Mouse (Mus musculus): ENCODE results near the gene Krt88. TPM values are rescaled to one million over a fixed set of nuclear protein-coding genes. Genes with fewer than 3 reads are reported as not detected.

Krt88 gene
- total RNA-seq (2021), result not detected
- long read RNA-seq, experiment 1, result 0 reads
- long read RNA-seq, experiment 2, result 0 reads

DNA sequence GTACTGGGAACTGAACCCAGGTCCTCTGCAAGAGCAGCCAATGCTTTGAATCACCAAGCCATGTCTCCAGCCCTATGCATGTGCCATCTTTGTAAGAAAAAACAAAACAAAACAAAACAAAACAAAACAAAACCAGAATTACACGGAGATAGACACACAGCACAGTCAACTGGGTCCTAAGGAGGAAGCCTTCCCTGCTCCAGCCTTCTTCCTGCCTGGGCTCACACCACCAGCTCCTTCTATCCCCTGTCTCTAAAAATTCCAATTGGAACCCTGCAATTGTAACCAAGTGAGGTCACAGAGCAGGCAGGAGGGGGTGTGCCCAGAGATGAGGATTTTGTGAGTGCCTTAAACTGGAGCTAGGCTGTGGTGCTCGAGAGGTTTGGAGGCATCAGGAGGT, at the start of gene Krt88:
Gene Krt88 (plus strand): TSS at position 301 of the 400 bp plus-strand sequence.
- no peak for DNase-seq

DNA sequence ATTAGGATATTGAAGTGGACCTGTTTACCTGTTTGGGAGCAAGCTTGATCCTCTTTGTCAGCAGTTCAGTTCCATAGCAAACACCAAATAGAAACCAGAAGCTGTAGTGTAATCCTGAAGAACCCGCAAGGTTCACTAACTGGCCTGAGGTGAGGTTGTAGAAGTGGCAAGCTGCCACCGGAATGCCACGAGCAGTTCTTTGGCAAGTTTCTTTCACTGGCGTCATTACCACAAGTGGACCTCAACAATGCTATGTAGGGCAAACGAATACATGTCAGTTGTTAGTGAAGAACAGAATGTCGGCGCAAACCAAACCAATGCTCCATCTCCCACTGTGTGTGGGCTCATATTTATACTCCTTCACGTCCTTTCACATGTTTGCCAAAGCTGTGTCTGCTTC, 49.3 kb upstream of the Krt88 start:
- no peak for DNase-seq

DNA sequence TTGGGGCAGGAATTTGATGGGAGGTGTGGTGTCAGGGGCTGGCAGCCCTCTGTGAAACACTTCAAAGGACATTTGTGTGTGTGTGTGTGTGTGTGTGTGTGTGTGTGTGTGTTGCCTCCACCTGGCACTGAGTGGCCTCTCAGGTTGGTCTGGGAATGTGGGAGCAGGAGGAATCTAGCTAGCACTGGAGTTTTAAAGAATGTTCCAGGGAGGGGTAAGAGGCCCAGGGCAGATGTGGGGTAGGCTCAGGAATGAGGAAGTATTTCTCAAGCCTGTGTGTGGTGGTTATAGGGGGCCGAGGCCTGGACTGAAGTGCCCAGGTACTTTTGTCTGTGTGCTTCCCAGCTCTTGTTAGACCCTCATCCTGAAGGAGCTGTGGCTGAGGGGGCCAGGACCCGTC, 36.8 kb upstream of the Krt88 start, which contains the start of gene Krt7:
Gene Krt7 (plus strand): TSS at position 269 of the 400 bp plus-strand sequence.
- no peak for DNase-seq

DNA sequence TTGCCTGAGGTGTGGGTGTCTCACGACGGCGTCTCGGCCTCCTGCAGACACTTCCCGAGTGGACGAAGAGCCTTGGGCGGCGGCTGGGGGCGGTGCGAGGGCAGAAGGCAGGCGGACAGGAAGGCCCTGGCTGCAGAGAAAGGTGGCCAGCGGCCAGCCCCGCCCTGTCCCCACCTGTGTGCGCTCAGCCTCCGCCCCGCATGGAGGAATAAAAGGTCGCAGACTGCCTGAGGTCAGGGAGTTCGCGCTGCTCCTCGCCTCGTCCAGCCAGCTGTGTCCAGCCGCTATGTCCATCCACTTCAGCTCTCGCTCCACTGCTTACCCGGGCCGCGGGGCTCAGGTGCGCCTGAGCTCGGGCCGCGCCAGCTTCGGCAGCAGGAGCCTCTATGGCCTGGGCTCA, 35.4 kb upstream of the Krt88 start:
- DNase-seq, result no peak

DNA sequence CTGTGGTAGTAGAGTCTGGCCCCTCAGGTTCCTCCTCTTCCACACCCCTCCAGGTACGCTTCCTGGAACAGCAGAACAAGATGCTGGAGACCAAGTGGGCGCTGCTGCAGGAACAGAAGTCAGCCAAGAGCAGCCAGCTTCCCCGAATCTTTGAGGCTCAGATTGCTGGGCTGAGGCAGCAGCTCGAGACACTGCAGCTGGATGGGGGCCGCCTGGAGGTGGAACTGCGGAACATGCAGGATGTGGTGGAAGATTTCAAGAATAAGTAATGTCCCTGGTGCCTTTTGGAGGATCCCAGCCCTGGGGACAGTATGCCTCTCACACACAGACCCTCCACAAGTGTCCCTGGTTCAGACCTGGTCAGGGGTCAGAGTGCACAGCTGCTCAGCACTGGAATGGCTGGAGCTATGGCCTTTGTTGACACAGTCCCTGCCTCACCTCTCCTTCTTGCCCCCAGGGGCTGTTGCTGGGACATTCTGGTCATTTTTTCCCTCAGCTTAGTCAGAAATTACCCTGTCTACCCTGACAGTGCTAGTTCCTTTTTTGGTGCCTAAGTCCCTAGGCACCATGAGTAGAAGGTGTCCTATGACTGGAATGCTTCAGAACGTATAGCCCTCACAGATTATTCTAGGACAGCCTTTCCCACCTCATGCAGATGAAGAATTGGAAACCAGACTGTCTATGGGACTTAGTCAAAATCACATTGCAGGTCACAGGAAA, 33.5 kb upstream of the Krt88 start:
- DNase-seq, result peak; percentile 51

DNA sequence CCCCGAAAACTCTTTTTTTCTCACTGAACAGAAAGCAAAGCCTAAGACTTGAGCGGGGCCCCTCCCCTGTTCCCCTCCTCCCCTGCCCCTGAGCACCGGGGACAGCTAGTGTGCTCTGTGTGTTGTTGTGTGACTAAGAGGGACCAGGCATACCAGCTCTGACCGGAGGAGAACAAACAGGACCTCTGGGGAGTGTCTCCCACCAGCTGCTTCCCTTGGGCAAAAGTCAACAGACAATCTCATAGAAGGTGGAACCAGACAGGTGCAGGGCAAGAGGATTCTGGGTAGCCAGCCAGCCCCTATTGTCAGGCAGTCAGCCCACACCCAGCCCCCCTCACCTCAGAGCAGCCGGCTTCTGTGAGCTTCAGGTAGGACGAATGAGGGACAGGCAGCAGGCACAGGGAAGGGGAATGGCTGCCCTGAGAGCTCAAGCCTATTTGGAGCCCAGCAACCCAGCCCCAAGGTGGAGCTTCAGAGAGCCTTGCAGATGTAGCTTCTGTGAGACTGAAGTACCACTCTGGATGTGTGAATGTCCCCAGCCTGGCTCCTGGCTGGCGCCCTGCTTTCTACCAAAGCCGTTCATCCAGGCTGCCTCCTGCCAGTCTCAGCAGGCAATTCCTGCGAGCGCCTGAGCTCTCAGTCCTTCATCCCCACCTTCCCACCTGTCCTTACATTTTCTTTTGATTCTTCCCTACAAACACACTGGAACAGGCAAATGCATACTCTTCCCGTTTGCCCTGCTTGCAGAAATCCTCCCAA, 32.6 kb upstream of the Krt88 start:
- no peak for DNase-seq

DNA sequence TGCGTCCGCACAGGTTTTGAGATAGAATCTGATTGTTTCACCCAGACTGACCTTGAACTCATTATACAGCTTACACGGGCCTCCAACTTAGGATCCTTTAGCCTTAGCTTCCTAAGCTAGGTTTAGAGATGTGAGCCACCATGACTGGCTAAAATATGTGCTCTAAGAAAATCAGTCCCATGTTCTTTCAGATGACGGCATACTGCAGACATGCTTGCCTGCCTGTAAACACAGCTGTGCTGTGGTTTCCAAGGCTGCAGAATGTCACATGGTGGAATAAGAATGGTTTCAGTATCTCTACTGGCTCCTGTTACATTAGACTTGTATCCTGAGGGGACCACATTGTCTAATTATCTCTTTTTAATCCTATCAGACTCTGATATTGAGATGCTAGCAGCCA, 28.6 kb upstream of the Krt88 start:
- no peak for DNase-seq

DNA sequence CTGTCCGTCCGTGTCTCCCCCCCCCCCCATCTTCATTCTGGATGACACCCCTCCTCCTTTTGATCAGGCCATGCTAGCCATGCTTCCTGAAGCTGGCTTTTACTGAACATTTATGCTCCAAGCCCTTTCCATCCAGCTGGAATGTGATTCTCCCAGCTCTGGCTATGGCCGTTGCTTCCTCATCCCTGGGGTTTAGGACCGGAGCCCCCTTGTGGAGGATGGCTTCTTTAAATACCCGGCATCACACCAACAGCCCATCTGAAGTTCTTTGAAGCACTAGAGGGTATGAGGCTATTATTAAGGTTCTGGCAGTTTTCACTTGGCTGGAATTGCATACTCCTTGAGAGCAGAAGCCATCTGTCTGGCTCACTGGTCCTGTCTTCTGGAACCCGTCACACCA, 26.6 kb upstream of the Krt88 start:
- no peak for DNase-seq

DNA sequence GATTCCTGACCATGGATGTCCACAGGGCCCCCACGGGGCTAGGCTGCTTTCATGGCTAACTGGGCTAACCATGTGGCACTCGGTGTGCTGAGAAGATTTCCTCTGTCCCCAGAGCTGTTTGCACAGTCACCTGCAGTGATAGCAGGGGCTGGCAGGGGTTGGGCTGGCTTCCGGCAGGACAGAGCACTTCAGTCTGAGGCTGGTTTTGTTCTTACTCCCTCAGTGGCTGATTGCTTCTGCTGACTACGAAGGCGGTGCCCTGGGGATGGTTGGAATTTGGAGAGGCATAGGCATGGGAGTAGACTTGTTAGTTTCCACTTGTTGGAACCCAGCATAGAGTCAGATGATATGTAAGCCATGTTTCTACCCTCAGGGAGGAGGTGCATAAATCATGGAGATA, 22.6 kb upstream of the Krt88 start:
- no peak for DNase-seq

DNA sequence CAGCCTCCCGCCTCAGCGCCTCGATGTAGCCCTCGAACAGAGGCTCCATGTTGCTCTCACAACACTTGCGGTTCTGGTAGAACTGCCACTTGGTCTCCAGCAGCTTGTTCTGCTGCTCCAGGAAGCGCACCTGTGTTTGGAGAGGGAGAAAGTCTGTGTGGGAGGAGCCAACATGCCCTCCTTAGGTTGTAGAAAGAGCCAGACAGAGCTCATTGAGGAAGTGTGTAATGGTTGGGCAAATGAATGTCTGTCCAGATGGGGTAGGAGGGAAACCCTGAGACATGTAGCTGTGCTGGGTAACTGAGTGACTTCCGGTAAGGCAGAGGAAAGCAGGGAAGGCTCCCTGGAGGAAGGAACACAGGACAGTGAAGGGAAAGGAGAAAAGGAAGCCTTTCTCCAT, 10.9 kb upstream of the Krt88 start:
- no peak for DNase-seq

DNA sequence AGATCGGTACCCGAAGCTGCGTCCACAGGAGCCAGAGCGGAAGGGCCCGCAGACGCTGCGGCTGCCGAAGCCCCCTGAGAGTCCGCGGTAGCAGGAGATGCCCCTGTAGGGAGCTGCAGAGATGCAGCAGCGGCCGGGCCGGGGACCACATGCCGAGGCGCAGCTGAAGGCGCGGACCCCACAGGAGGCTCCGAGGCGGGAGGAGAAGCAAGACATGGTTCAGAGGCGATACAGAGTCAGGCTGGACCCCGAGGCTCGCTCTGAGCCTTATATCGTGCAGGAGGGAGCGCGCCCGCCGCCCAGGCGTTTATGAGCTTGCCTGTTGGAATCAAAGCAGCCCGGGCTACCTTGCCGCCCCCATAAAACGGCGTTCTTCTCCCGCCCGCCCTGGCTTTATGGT, 9.0 kb upstream of the Krt88 start, which contains the start of gene Krt87:
Gene Krt87 (minus strand): TSS at position 250 of the 400 bp plus-strand sequence.
- no peak for DNase-seq

DNA sequence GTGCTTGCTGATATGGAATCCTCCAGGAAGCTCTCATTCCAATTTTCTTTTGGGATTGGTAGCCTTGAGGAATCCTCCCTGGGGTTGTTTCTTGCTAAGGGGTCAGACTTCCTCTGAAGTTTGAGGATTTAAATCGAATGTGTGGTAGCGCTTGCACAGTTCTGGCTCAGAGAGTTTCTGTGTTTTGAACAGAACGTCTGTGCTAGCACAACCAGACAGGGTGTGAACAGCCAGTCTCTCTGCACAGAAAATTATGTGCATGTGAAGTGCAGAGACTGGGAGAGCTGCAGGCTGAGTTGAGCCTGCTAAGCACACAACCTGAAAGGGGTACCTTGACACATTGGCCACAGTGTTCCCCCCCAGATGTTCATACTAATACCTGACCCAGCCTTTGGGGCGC, 6.7 kb upstream of the Krt88 start:
- no peak for DNase-seq

DNA sequence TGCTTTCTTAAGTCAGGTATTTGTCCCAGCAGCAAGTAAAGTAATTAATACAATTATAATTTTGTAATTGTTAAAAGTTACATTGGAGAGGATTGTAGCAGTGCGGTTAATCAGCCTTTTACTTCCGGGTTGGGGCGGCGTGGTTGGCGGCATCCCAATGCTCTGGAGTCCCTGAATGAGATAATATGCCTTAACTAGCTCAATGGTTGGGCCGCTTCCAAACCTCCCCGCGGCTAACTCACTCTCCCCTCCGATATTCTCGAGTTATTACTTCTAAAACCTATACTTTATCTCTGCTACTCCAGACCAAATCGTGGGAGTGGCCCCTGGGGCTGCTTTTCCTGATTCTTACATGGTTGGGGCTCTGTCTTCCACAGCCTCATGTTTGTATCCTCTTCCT, 972 bp upstream of the Krt88 start:
- no peak for DNase-seq

DNA sequence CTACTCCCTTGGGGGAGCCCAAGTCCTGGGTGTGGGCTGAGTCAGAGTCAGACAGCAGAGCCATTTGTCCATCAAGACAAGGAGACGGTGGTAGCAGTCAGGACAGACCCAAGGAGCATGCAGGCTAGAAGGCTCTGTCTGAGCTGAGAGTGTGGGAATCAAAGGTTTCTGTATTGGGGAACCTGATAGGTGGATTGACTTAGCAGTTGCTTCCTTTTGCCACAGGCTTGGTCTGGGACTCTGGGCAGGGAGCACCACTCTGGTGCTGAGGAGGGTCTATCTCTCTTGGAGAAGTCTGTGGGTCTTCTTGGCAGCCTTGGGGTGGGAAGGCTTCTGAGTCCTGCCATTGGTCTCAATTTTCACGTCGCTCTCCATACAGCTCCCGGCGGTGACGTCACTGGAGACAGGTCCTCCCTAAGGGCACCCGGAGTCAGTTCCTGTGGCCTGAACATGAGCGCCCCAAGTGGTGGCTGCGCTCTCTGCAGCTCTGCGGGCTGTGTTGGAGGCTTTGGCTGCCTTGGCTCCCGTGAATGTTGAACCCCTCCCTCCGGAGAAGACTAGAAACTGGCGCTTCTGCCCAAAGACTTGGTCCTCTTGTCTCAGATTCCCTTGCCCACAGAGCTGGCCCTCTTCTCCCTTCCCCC, 5.7 kb downstream of the Krt88 start:
- DNase-seq, result peak; percentile 60

DNA sequence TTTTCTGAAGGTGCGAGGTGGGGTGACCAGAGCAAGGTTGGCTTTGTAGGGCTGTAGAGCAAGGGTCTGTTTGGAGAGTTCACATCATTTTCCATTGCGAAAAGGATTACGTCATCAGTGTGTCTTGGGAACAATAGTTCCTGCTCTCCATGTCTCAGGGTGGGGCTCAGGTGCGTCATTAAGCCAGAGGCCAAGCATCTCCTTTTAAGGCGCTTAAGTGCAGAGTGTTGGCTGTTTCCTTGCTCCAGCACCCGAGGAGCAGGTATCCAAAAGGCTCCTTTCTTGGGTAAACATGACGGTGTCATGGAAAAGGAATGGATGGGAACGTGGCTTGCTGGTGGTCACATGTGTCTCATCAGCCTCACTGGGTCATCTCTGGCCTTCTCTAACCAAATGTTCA, 7.2 kb downstream of the Krt88 start:
- DNase-seq, result no peak

DNA sequence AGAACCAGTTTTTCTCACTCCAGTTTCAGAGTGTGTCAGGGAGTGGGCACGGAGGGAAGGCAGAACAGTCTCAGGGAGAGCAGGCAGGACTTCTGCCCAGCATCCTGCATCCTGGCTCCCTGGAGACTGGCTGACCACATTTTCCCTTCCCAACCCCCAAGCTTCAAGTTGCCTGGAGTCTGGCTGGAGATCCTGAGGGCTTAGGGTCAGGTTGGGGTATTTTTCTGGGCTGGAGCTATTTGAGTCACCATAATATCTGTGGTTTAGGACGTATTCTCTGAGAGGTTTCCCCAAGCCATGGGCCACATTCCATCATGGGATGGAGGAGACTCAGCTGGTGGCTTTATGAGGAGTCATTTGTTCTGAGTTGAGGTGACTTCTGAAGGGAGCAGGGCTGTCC, 7.7 kb downstream of the Krt88 start:
- DNase-seq, result no peak

DNA sequence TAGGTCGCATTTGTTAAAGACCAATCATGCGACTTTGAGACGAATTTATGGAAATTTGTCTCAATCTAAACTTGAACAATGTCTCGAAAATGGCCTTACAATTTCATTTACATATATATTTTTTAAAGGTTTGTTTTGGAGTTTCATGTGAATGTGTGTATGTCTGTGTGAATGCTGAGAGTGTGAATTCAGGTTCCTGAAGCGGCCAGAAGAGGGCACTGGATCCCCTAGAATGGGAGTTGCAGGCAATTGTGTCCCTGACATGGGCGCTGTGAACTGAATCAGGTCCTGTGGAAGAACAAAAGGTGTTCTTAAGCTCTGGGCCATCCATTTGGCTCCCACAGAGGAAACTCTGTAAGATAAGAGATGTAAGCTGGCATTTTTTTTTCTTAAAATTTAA, 8.3 kb downstream of the Krt88 start:
- DNase-seq, result no peak

DNA sequence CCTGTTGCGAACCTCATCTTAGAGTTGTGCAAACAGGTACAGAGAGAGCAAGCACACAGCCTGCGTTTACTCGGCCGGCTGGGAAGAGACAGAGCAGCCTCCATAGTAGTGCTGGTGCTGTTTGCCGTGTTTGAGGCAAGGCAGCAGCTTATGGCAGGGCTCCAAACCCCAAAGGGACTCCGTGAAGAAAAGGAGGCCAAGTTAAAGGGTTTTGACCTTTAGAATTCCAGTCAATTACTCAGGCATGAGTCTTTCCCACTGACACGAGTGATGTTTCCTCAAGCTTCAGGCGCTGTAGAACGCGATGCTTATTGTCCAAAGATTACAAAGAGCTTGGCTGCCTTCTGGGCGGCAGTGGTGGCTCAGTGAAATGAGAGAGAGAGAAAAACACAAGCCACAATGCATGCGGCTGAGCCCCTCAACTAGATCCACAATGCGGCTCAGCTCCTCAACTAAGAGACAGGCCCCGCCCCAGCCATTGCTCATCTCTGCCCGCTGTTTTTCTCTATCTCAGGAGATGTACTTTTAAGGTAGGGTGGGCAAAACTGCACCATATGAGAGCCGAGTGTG, 10.9 kb downstream of the Krt88 start:
- no peak for DNase-seq

DNA sequence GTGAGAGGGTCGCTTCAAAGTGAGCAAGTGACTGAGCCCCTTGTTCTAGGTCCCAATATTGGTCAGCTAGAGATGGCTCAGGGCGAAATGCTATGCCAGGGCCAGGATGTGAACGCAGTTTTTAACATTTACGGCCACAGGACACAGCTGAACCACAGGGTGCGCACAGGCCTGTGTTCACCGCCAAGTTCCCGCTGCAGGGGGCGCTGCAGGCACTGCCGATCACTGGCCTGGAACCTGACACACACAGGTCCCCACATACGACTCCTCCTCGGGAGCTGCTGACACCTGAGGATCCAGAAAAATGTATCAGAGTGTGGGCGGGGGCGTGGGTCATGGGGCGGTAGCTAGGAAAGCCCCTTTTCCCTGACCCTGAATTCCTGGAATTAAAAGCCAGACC, 11.7 kb downstream of the Krt88 start:
- DNase-seq, result no peak

DNA sequence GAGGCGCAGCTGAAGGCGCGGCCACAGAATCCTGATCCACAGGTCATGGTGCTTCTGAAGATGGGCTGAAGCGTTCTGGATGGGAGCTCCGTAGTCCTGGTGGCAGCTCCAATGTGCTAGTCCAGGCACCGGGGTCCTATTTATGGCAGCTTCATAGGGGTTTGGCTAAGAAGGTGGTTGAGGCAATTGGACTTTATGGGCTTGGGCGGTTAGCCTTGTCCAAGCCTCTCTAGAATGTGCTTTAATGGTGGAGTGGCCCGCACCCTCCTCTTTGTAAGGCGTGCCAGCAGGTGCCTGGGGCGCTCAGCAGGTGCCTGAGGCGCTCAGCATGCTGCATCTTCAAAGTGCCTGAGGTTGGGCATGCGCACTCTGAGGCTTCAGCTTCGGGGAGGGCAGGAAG, 16.1 kb downstream of the Krt88 start, which contains the start of gene Krt81:
Gene Krt81 (minus strand): TSS at position 101 of the 400 bp plus-strand sequence.
- no peak for DNase-seq

DNA sequence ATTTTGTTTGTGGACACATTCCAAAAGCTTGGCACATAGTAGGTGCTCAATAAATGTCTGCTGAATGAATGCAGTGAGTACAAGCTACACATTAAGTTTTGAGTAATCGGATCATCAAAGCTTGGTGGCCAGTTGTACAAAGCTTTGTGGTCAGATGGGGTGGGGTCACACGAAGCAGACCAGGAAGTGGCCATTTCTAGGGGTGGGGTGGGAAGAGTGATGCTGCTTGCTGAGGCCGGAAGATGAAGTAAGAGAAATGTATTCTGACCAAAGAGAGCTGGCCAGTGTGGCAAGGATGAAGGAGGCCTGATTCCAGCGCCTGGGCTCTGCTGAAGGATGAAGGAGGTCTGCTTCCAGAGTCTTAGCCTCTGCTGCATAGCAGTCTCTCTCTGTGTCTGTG, 21.5 kb downstream of the Krt88 start:
- no peak for DNase-seq

DNA sequence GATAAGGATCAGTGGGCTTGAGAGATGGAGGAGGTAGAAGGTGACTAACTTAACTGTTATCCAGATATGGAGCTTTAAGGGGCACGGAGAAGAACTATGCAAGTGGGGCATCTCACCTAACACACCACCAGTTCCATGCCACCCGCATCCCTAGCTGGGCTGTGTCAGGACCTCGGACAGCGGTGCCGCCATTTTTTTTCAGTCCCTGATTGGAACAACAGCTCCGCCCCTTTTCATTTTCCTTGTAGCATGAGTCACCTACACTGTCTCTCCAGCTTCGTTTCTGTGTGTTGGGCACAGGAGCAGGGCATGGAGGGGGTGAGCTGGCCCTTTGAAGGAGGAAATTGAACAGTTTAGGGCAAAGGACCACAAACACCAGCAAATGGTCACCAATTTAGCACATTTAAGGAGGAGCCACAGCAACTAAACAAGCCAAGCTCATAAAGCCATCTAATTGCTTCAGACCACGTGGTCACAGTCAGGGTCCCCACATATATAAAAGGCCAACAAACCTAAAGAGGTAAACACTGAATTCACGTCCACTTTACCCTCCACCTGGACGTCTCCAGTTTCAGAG, 25.5 kb downstream of the Krt88 start, which contains the start of gene Krt86:
Gene Krt86 (plus strand): TSS at position 527 of the 577 bp plus-strand sequence.
- DNase-seq, result no peak
